Mouse (Mus musculus): ENCODE data around the gene Psors1c2. TPM values are rescaled to one million over a fixed set of nuclear protein-coding genes. Genes with fewer than 3 reads are reported as not detected.
A peak's percentile ranks its signal among the peaks of the same experiment; 100 is the strongest.

Psors1c2 gene
- total and polyA plus RNA-seq, 2 experiments from 2014 or later: 0.59 TPM; not detected in 1

DNA sequence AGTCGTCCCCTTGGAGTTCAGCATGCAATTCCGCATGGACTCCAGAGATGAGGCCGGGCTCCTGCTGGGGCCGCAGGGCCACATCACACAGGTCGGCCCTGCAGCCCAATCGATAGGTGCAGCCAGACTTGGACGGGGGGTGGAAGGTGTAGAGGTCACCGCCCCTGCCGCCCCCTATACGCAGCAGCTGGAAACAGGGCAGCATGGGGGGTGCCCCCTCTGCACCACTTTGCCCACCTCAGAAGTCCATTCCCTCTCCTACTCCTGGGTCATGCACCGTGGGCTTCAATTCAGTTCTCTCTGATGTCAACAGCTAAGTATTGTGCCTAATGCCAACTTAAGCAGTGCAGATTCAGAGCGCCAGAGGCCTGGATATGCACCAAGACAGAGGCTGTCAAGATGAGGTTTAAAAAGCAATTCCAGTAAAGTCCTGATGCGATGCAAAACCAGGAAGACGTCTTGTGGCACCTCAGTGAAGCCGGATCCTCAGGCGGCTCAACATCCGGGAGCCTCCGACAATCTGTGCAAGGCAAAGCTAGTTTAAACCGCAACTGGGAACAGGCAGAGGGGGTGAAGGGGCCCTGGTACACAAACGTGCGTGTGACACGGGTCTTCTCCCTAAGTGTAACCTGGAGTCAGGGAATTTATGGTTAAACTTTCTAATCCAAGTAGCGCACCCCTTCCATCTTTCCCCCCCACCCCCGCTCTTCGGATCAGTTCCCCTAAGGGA lies 16.9 kb upstream of the Psors1c2 start:
- Histone ChIP-seq H3K4me3 (ENCODE audit: low read length) (peak overlapping the region; percentile 57), H3K9me3 (ENCODE audit: low read length) (no peaks in the 10 kb centered on the region), H3K9ac (replicated peaks; ENCODE audit: low read length) (peak overlapping the region; percentile 43), H3K27ac (no peak overlapping the region), H3K36me3 (ENCODE audit: insufficient read depth, low read length) (no peaks in the 10 kb centered on the region), H3K4me2 (ENCODE audit: low read depth, low read length) (peak overlapping the region; percentile 91), H3K4me1 (ENCODE audit: insufficient read depth, low read length) (peaks cover 4% of the 10 kb centered on the region; the same call in 1 of the 2 replicates), H3K27me3 (ENCODE audit: insufficient read depth, low read length) (no peaks in the 10 kb centered on the region)
- ATAC-seq (peak; percentile 39), DNase-seq (ENCODE audit: low spot score) (peak; percentile 43)
- WGBS: 8% methylated on average over 25 of the region's 25 CpGs
- no peak for TF ChIP-seq CTCF (IDR thresholded peaks at IDR 0.05; ENCODE audit: low read depth)

DNA sequence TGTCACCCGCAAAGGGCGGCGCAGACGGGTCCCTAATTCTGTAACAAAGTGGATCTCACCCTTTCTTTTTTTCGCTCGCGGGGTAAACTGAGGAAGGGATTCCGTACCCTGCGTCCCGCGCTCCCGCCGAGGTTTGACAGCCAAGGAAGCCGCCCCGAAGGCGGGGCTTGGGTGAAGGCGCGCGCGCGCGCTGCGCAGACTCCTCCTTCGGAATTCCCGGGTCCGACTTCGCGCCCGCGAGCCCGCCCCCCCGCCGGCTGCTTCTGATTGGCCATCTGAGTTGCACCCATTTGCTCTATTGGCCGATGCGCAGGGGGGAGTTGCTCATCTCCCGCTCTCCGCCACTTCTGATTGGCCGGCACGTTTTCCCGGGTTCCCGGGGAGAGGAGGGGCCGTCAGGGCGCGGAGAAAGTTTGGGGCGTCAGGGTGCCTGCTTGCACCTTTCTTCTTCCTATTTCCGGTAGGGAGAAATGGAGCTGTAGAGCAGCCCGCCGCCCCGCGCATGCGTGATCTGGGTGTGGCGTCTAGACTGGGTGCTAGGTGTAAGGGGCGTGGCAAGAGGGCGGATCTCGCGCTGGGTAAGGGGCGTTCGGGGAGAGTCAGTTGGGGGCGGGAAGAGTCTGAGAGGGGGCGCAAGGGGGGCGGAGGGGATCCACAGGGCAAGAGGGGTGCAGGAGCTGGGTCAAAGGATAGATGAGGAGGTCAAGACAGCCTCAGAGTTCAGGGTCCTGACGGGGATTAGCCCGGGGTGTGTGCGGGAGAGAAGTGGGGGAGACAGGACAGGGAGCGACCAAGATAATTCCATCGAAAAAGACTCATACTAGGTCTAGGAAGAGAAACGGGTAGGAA lies 16.1 kb upstream of the Psors1c2 start, which contains the start of the genes Tcf19 and Cchcr1:
Gene Tcf19 (minus strand): TSS at position 173 of the 849 bp plus-strand sequence.
Gene Cchcr1 (plus strand): TSS at position 449 of the 849 bp plus-strand sequence.
- DNase-seq (ENCODE audit: low spot score) (peak; percentile 97), ATAC-seq (peak; percentile 95)
- no peaks in the 10 kb centered on the region for H3K27me3 ChIP-seq (ENCODE audit: insufficient read depth, low read length)
- H3K27ac ChIP-seq: no peak within 1 kb of the TSS
- TF ChIP-seq CTCF (IDR thresholded peaks at IDR 0.05; ENCODE audit: low read depth): no peak
- peak within 1 kb of the TSS; percentile 91 for H3K4me2 ChIP-seq (ENCODE audit: low read depth, low read length)
- H3K4me3 ChIP-seq (ENCODE audit: low read length): peak within 1 kb of the TSS; percentile 57
- peak within 1 kb of the TSS; percentile 43 for H3K9ac ChIP-seq (replicated peaks; ENCODE audit: low read length)
- H3K9me3 ChIP-seq (ENCODE audit: low read length): no peaks in the 10 kb centered on the region
- WGBS: under 1% methylated on average over 67 of the region's 67 CpGs
- H3K4me1 ChIP-seq (ENCODE audit: insufficient read depth, low read length): peaks cover 4% of the 10 kb centered on the region; the same call in 1 of the 2 replicates
- H3K36me3 ChIP-seq (ENCODE audit: insufficient read depth, low read length): no peaks in the 10 kb centered on the region

DNA sequence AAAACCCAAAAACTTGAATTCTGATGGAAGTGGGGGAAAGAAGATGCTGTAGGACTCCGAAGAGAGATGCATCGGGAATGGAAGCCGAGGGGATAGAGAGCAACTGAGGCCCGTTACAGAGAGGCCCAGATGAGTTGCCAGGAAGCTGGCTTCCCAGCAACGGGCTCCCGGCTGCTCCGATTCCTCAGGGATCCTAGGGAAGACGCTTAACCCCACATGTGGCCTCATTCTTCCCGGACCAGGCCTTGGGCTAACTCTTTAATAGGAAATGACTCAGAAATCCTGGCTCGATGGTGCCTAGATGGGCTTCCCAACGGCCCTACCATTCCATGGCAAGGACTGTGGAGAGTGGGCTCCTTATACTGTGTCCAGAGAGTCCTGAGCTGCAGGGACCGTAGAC lies 15.5 kb upstream of the Psors1c2 start:
- Histone ChIP-seq H3K36me3 (ENCODE audit: insufficient read depth, low read length) (no peaks in the 10 kb centered on the region), H3K4me2 (ENCODE audit: low read depth, low read length) (peak overlapping the region; percentile 91), H3K9me3 (ENCODE audit: low read length) (no peaks in the 10 kb centered on the region), H3K9ac (replicated peaks; ENCODE audit: low read length) (peak overlapping the region; percentile 43), H3K27ac (no peak overlapping the region), H3K27me3 (ENCODE audit: insufficient read depth, low read length) (no peaks in the 10 kb centered on the region), H3K4me1 (ENCODE audit: insufficient read depth, low read length) (peaks cover 4% of the 10 kb centered on the region; the same call in 1 of the 2 replicates), H3K4me3 (ENCODE audit: low read length) (peak overlapping the region; percentile 57)
- DNase-seq (ENCODE audit: low spot score): no peak
- WGBS: 6% methylated on average over 12 of the region's 12 CpGs
- TF ChIP-seq CTCF (IDR thresholded peaks at IDR 0.05; ENCODE audit: low read depth): no peak
- no peak for ATAC-seq

DNA sequence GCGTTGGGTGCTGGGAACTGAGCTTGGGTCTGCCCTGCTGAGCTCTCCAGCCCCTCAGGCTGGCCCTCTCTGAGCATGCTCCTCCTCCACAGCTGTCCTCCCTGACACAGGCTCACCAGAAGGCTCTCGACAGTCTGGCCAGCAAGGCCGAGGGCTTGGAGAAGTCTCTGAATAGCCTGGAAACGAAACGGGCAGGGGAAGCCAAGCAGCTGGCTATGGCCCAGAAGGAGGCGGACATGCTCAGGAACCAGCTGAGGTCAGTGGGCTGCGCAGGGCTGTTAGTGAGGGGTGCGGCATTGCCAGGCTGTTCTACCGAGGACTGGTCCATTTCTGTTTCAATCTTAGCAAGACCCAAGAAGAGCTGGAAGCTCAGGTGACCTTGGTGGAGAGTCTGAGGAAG lies 8.6 kb upstream of the Psors1c2 start:
- ATAC-seq (peak; percentile 44; the same call in 1 of the 2 replicates), DNase-seq (ENCODE audit: low spot score) (peak; percentile 31)
- no peaks in the 10 kb centered on the region for H3K9me3 ChIP-seq (ENCODE audit: low read length)
- WGBS: 75% methylated on average over 9 of the region's 9 CpGs
- TF ChIP-seq CTCF (IDR thresholded peaks at IDR 0.05; ENCODE audit: low read depth): no peak
- H3K9ac ChIP-seq (replicated peaks; ENCODE audit: low read length): no peak overlapping the region
- no peaks in the 10 kb centered on the region for H3K36me3 ChIP-seq (ENCODE audit: insufficient read depth, low read length)
- no peaks in the 10 kb centered on the region for H3K27me3 ChIP-seq (ENCODE audit: insufficient read depth, low read length)
- no peaks in the 10 kb centered on the region for H3K4me1 ChIP-seq (ENCODE audit: insufficient read depth, low read length)
- no peak overlapping the region for H3K4me3 ChIP-seq (ENCODE audit: low read length)
- no peak overlapping the region for H3K27ac ChIP-seq
- no peak overlapping the region for H3K4me2 ChIP-seq (ENCODE audit: low read depth, low read length)

DNA sequence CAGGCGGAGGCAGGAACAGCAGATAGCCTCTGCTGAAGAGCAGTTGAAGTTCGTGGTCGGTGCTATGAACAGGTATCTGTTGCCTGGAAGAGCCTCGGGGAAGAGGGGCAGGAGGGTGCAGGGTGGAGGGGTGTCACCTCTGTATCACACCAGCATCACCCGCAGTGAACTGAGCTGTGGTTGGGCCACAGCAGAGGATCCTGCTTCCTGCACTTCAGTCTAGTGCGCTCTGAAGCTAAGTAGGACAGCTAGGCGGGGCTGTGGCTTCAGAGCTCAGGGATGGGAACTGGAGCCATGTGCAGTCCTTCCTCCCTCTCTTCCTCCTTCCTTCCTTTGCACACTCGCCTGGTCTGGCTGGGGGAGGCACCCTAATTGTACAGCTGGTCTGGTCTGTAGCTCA lies 6.4 kb upstream of the Psors1c2 start:
- H3K36me3 ChIP-seq (ENCODE audit: insufficient read depth, low read length): no peaks in the 10 kb centered on the region
- TF ChIP-seq CTCF (IDR thresholded peaks at IDR 0.05; ENCODE audit: low read depth): no peak
- H3K4me1 ChIP-seq (ENCODE audit: insufficient read depth, low read length): peaks cover 5% of the 10 kb centered on the region
- no peak for ATAC-seq
- H3K27ac ChIP-seq: no peak overlapping the region
- WGBS: 76% methylated on average over 8 of the region's 8 CpGs
- H3K27me3 ChIP-seq (ENCODE audit: insufficient read depth, low read length): no peaks in the 10 kb centered on the region
- H3K4me2 ChIP-seq (ENCODE audit: low read depth, low read length): no peak overlapping the region
- H3K9ac ChIP-seq (replicated peaks; ENCODE audit: low read length): no peak overlapping the region
- DNase-seq (ENCODE audit: low spot score): no peak
- no peak overlapping the region for H3K4me3 ChIP-seq (ENCODE audit: low read length)
- H3K9me3 ChIP-seq (ENCODE audit: low read length): no peaks in the 10 kb centered on the region

DNA sequence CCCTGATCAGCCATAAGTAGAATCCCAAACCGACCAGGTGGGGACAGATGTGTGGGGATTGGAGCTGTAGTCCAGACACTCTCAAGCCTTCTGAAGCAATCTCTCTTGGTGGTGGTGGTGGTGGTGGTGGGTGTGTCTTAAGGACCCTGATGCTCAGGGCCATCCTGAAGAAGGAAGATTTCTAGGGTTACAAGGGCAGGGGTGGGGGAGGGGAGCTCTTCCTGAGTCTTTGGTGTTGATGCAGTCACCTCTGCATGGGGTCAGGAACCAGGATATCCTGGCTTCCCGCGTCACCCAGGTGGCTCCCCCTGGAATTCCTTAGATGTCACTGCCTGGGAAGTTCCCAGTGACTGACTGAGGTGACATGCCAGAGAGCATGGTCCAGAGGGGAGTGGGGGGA lies 641 bp upstream of the Psors1c2 start:
- H3K27me3 ChIP-seq (ENCODE audit: insufficient read depth, low read length): no peaks in the 10 kb centered on the region
- no peak for DNase-seq (ENCODE audit: low spot score)
- no peaks in the 10 kb centered on the region for H3K36me3 ChIP-seq (ENCODE audit: insufficient read depth, low read length)
- no peak overlapping the region for H3K27ac ChIP-seq
- H3K4me2 ChIP-seq (ENCODE audit: low read depth, low read length): no peak overlapping the region
- no peaks in the 10 kb centered on the region for H3K9me3 ChIP-seq (ENCODE audit: low read length)
- 11% methylated on average over 3 of the region's 3 CpGs for WGBS
- H3K4me3 ChIP-seq (ENCODE audit: low read length): no peak overlapping the region
- no peak for TF ChIP-seq CTCF (IDR thresholded peaks at IDR 0.05; ENCODE audit: low read depth)
- H3K4me1 ChIP-seq (ENCODE audit: insufficient read depth, low read length): peaks cover 5% of the 10 kb centered on the region
- no peak overlapping the region for H3K9ac ChIP-seq (replicated peaks; ENCODE audit: low read length)
- no peak for ATAC-seq

Data from hindbrain, postnatal 0 days (tissue).